Mouse (Mus musculus) neural tube, embryonic 13.5 days (tissue): Measurements from ENCODE around the gene Sstr2. TPM values are rescaled to one million over a fixed set of nuclear protein-coding genes. Genes with fewer than 3 reads are reported as not detected.
"Not testable (repeated sequence)": the region's sequence is repeated elsewhere in the genome, so short reads cannot be mapped to it uniquely, and the experiment has no call there.

Experiments used
- ATAC-seq: fragments of 200-750 bp; cut with Nextera tagmentation; 2 replicates; pipeline ENCODE4 v1.8.0; 2017; ENCODE audit warnings: low read depth, mild to moderate bottlenecking, moderate TSS enrichment, moderate library complexity
- H3K27ac ChIP-seq: fragments of 300-500 bp; sonication (generic); replicated peaks from 2 replicates; pipeline ENCODE4 v1.5.1; 2015; ENCODE audit warnings: moderate library complexity, mild to moderate bottlenecking, inconsistent platforms
- H3K27me3 ChIP-seq: fragments of 300-500 bp; sonication (generic); 2 replicates; pipeline ENCODE4 v1.6.1; 2015; ENCODE audit warnings: mild to moderate bottlenecking, inconsistent platforms
- H3K36me3 ChIP-seq: fragments of 300-500 bp; sonication (generic); 2 replicates; pipeline ENCODE4 v1.6.1; 2015; ENCODE audit warnings: mild to moderate bottlenecking, inconsistent platforms
- H3K4me1 ChIP-seq: fragments of 300-500 bp; sonication (generic); replicated peaks from 2 replicates; pipeline ENCODE4 v1.6.1; 2015; ENCODE audit warnings: inconsistent platforms
- H3K4me2 ChIP-seq: fragments of 300-500 bp; sonication (generic); 2 replicates; pipeline ENCODE4 v1.6.1; 2015; ENCODE audit warnings: inconsistent platforms, mild to moderate bottlenecking, moderate library complexity
- H3K4me3 ChIP-seq: fragments of 300-500 bp; sonication (generic); 2 replicates; pipeline ENCODE4 v1.5.1; 2015; ENCODE audit warnings: mild to moderate bottlenecking, inconsistent platforms
- H3K9ac ChIP-seq: fragments of 300-500 bp; sonication (generic); 2 replicates; pipeline ENCODE4 v1.6.1; 2015; ENCODE audit warnings: moderate library complexity, mild to moderate bottlenecking, inconsistent platforms
- H3K9me3 ChIP-seq: fragments of 300-500 bp; sonication (generic); 2 replicates; pipeline ENCODE4 v1.6.1; 2016; ENCODE audit warnings: inconsistent platforms
- WGBS: fragments of 180-500 bp; shearing (Covaris S2); methylation state at CpG from one replicate; pipeline ENCODE4 v1.1.7; 2015; 5-methylcytosine and 5-hydroxymethylcytosine counted together
- polyA plus RNA-seq: library from polyadenylated mRNA; unstranded; fragments of >200 nt; fragmentation: Nextera tagmentation; extraction: Ambion mirVana; gene quantifications from 2 replicates; pipeline ENCODE4 v1.2.1, GENCODE M21; 2015

Sstr2 gene
- polyA plus RNA-seq, 1 experiment from 2014 or later: 16.4 TPM

GRCm38 (mm10) chr11:113649353-113650210, 30.4 kb downstream of the Sstr2 start, which contains the start of gene Slc39a11:
TSS of gene Slc39a11 (minus strand) at chr11:113650079.
- peak within 1 kb of the TSS; percentile 93 for H3K4me3 ChIP-seq
- peaks cover 30% of the 10 kb centered on the region for H3K36me3 ChIP-seq
- peak within 1 kb of the TSS; percentile 94 for H3K9ac ChIP-seq
- H3K27ac ChIP-seq: peak within 1 kb of the TSS; percentile 93
- peak; percentile 87 for ATAC-seq
- H3K27me3 ChIP-seq: no peaks in the 10 kb centered on the region
- no peaks in the 10 kb centered on the region for H3K9me3 ChIP-seq
- H3K4me1 ChIP-seq: peaks cover 23% of the 10 kb centered on the region
- H3K4me2 ChIP-seq: peak within 1 kb of the TSS; percentile 67
- WGBS: 0% methylated on average over 85 of the region's 91 CpGs

- ATAC-seq: no peak
- no peak overlapping the region for H3K9ac ChIP-seq
- H3K27ac ChIP-seq: peak overlapping the region; percentile 65
- 63% methylated on average over 22 of the region's 22 CpGs for WGBS
- no peaks in the 10 kb centered on the region for H3K9me3 ChIP-seq
- H3K27me3 ChIP-seq: no peaks in the 10 kb centered on the region
- no peak overlapping the region for H3K4me3 ChIP-seq
- H3K36me3 ChIP-seq: peaks cover 47% of the 10 kb centered on the region
- H3K4me1 ChIP-seq: peaks cover 26% of the 10 kb centered on the region
- H3K4me2 ChIP-seq: peak overlapping the region; percentile 67
These were observed 32.2 kb downstream of the Sstr2 start for GRCm38 (mm10) chr11:113651206-113651906.

GRCm38 (mm10) chr11:113651907-113652273, 32.7 kb downstream of the Sstr2 start:
- Histone ChIP-seq H3K4me1 (peaks cover 31% of the 10 kb centered on the region), H3K4me3 (no peak overlapping the region), H3K4me2 (0 out of 2 replicates have a peak overlapping the region, but pooled peaks have one; percentile 3), H3K9me3 (no peaks in the 10 kb centered on the region), H3K36me3 (peaks cover 53% of the 10 kb centered on the region), H3K27me3 (no peaks in the 10 kb centered on the region), H3K9ac (no peak overlapping the region), H3K27ac (peak overlapping the region; percentile 65)
- 55% methylated on average over 8 of the region's 8 CpGs for WGBS
- ATAC-seq: 0 out of 2 replicates have a peak, but pooled peaks have one; percentile 3

GRCm38 (mm10) chr11:113652516-113652915, 33.4 kb downstream of the Sstr2 start:
- H3K27ac ChIP-seq: no peak overlapping the region
- no peak overlapping the region for H3K4me2 ChIP-seq
- no peaks in the 10 kb centered on the region for H3K9me3 ChIP-seq
- peaks cover 59% of the 10 kb centered on the region for H3K36me3 ChIP-seq
- no peak overlapping the region for H3K4me3 ChIP-seq
- H3K4me1 ChIP-seq: peaks cover 37% of the 10 kb centered on the region
- WGBS: 78% methylated on average over 6 of the region's 6 CpGs
- H3K9ac ChIP-seq: no peak overlapping the region
- no peak for ATAC-seq
- no peaks in the 10 kb centered on the region for H3K27me3 ChIP-seq

GRCm38 (mm10) chr11:113654105-113654504, 35.0 kb downstream of the Sstr2 start:
- H3K4me1 ChIP-seq: peaks cover 32% of the 10 kb centered on the region
- H3K27me3 ChIP-seq: no peaks in the 10 kb centered on the region
- no peak overlapping the region for H3K27ac ChIP-seq
- no peak overlapping the region for H3K4me2 ChIP-seq
- no peaks in the 10 kb centered on the region for H3K9me3 ChIP-seq
- 94% methylated on average over 15 of the region's 15 CpGs for WGBS
- H3K9ac ChIP-seq: no peak overlapping the region
- H3K4me3 ChIP-seq: no peak overlapping the region
- peaks cover 75% of the 10 kb centered on the region for H3K36me3 ChIP-seq
- no peak for ATAC-seq

- Histone ChIP-seq H3K4me3 (no peak overlapping the region), H3K4me1 (peaks cover 32% of the 10 kb centered on the region), H3K9ac (no peak overlapping the region), H3K4me2 (no peak overlapping the region), H3K27ac (no peak overlapping the region), H3K9me3 (no peaks in the 10 kb centered on the region), H3K27me3 (no peaks in the 10 kb centered on the region), H3K36me3 (peaks cover 81% of the 10 kb centered on the region)
- 79% methylated on average over 18 of the region's 18 CpGs for WGBS
- no peak for ATAC-seq
These were observed 35.6 kb downstream of the Sstr2 start for GRCm38 (mm10) chr11:113654561-113655270.

GRCm38 (mm10) chr11:113656511-113656932, 37.4 kb downstream of the Sstr2 start:
- Histone ChIP-seq H3K9ac (no peak overlapping the region), H3K4me3 (no peak overlapping the region), H3K4me1 (peaks cover 17% of the 10 kb centered on the region), H3K27ac (no peak overlapping the region), H3K9me3 (no peaks in the 10 kb centered on the region), H3K36me3 (peaks cover 99% of the 10 kb centered on the region), H3K27me3 (no peaks in the 10 kb centered on the region), H3K4me2 (no peak overlapping the region)
- peak; percentile 20; the same call in 1 of the 2 replicates for ATAC-seq
- WGBS: 80% methylated on average over 8 of the region's 8 CpGs

- Histone ChIP-seq H3K36me3 (peaks cover 100% of the 10 kb centered on the region), H3K4me3 (no peak overlapping the region), H3K27me3 (no peaks in the 10 kb centered on the region), H3K4me1 (peaks cover 17% of the 10 kb centered on the region), H3K27ac (no peak overlapping the region), H3K9ac (no peak overlapping the region), H3K4me2 (no peak overlapping the region), H3K9me3 (no peaks in the 10 kb centered on the region)
- ATAC-seq: no peak
- 77% methylated on average over 4 of the region's 4 CpGs for WGBS
These were observed 38.1 kb downstream of the Sstr2 start for GRCm38 (mm10) chr11:113657221-113657620.

- ATAC-seq: no peak
- H3K4me2 ChIP-seq: no peak overlapping the region
- WGBS: 90% methylated on average over 8 of the region's 8 CpGs
These were observed 39.2 kb downstream of the Sstr2 start for GRCm38 (mm10) chr11:113658319-113658718.

GRCm38 (mm10) chr11:113658763-113659162, 39.6 kb downstream of the Sstr2 start:
- Histone ChIP-seq H3K4me2 (no peak overlapping the region), H3K4me3 (no peak overlapping the region)

More at GRCm38 (mm10) chr11:113658319-113658718, 39.2 kb downstream of the Sstr2 start:
- Histone ChIP-seq H3K4me3 (no peak overlapping the region), H3K36me3 (peaks cover 99% of the 10 kb centered on the region), H3K27me3 (no peaks in the 10 kb centered on the region), H3K4me1 (peaks cover 17% of the 10 kb centered on the region), H3K9ac (no peak overlapping the region), H3K9me3 (no peaks in the 10 kb centered on the region), H3K27ac (no peak overlapping the region)

GRCm38 (mm10) chr11:113660213-113660612, 41.1 kb downstream of the Sstr2 start:
- not testable (repeated sequence) for H3K27me3 ChIP-seq, H3K4me3 ChIP-seq, H3K9ac ChIP-seq, ATAC-seq, H3K27ac ChIP-seq, H3K9me3 ChIP-seq, H3K4me2 ChIP-seq
- Histone ChIP-seq H3K36me3 (peaks cover 92% of the 10 kb centered on the region), H3K4me1 (peaks cover 17% of the 10 kb centered on the region)
- 92% methylated on average over 3 of the region's 3 CpGs for WGBS

More at GRCm38 (mm10) chr11:113658763-113659162, 39.6 kb downstream of the Sstr2 start:
- no peaks in the 10 kb centered on the region for H3K9me3 ChIP-seq
- H3K36me3 ChIP-seq: peaks cover 99% of the 10 kb centered on the region
- H3K27ac ChIP-seq: no peak overlapping the region
- 87% methylated on average over 4 of the region's 4 CpGs for WGBS
- peaks cover 17% of the 10 kb centered on the region for H3K4me1 ChIP-seq
- ATAC-seq: no peak
- H3K27me3 ChIP-seq: no peaks in the 10 kb centered on the region
- no peak overlapping the region for H3K9ac ChIP-seq
